Mouse (Mus musculus) left cerebral cortex, postnatal 10 days (tissue): ENCODE measurements at regions not wholly inside any gene's neighbourhood (a gene's known extent, or its start where the extent isn't known, plus 50 kb on each side); places are given as distances from the start of the nearest gene placed in this dataset. TPM values are rescaled to one million over a fixed set of nuclear protein-coding genes. Genes with fewer than 3 reads are reported as not detected.
"Not testable (repeated sequence)": the region's sequence is repeated elsewhere in the genome, so short reads cannot be mapped to it uniquely, and the experiment has no call there.

Source experiments
- DNase-seq, 2 experiments: peaks; one replicate each; pipeline ENCODE4 v3.0.0; 2021 to 2022; ENCODE audit warnings: low spot score in 2 of 2, mixed read lengths in 1 of 2; ENCODE audit errors: extremely low spot score in 1 of 2
- intact Hi-C: fragments of 180-260 bp; cut with DNase I; formaldehyde crosslinking; loops from one replicate; pipeline ENCODE4 v1.15.1; 2025
- microRNA-seq: library from miRNA; unstranded; fragments of <30 nt; microRNA quantifications from one replicate; pipeline ENCODE4 v1.2.0, GENCODE M21; 2022

DNA sequence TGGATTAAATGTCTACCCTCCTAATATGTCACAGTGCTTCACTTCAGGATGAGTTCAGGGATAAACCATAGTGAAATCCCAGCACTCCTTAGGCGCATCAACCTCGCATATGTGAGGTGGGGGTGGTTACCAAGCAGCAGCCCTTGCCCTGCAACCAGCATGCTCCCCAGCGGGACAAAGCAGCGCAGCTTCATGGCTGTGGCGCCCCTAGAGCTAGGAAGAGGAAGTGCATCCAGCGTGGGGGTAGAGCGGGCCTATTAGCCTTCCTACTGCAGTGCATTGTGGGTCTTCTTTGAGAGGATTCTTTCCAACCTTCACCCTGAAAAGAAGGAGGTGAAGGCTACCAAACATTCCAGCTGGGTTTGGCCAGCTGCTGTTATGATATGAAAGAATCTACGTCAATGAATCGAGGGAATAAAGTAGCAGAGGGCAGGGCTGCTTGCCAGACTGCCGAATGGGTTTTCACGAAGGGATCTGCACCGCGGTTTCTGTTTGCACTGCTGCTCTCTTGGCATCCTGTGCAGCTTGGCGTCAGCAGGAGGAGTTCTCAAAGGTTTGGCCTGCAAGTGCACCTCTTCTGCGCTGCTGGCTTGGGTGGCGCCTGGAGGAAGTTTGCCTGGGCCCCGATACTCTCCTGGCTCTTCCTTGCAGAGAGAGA, 77.4 kb upstream of the Max start:
- intact Hi-C loops: no loop called here
- peak in 1 of 2 experiments; percentile 57 for DNase-seq

DNA sequence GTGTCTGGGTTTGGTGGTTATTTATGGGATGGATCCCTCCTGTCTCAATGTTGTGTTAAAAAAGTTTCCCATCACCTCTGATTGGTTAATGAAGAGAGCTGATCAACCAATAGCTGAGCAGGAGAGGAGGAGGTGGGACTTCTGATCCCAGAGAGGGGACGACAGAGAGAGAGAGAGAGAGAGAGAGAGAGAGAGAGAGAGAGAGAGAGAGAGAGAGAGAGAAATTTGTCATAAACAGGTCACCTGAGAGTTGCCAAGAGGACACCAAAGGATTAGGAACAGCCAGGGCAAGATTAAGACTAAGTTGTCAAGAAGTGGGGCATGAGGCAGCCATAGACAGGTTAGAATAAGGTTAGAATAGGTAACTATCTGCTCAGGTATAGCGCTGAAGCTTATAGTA, 73.7 kb upstream of the Max start:
- intact Hi-C loops: no loop called here
- no peak for DNase-seq

DNA sequence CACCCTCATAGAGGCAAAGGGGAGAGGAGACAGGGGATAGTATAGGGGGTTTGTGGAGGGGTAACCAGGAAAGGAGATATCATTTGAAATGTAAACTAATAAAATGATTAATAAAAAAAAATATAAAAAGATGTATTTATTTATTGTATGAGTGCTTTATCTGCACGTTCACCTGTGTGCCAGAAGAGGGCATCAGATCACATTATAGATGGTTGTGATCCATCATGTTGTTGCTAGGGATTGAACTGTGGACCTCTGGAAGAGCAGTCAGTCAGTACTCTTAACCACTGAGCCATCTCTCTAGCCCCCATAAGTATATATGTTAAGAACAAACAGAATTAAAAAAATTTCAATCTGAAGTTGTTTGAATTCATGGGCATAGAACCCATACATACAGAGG, 69.4 kb upstream of the Max start:
- intact Hi-C loops: no loop called here
- DNase-seq: no peak

DNA sequence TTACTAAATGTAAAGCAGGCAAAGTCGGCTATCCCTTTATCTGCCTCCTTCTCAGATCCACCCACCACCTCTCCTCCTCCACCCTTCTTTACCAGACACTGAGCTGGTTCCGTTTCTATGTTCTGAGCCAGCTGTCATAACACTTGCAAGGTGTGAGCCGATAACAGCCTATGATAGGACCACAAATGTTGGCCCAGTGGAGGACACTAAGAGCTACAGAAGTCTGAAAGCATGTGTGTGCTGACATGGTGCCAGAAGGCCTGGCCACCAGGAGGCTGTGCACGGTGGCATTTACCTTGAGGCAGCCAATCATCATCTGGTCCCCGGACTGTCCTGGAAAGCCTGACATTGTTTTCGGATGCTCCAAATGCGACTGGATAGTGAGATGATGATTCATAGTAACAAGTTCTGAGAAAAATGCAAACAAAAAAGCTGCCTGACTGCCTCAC, 63.5 kb upstream of the Max start:
- DNase-seq: peak in 1 of 2 experiments; percentile 32
- intact Hi-C loops: no loop called here

DNA sequence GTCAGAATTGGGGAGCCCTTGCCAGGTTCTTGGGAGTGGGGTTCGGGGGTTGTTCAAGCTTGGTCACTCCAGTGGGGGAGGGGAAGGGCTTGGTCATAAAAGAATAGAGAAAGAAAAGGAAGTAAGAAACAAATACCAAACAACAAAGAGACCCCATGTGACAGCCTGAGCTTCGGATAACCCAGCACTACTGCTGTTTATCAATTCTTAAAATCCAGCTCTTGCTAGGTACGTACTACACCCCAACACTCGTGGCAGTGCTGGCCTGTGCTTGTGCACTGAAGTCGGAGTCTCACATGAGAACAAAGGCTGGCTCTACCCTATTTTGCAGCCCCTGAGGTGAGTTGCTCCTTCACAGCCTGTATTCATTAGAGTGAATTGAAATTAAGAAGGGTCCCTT, 60.5 kb upstream of the Max start:
- no peak for DNase-seq
- intact Hi-C loops: loop anchor here (5.0 kb wide), 1 partner anchor 215 kb away; the partner anchor contains the start of gene Fut8

DNA sequence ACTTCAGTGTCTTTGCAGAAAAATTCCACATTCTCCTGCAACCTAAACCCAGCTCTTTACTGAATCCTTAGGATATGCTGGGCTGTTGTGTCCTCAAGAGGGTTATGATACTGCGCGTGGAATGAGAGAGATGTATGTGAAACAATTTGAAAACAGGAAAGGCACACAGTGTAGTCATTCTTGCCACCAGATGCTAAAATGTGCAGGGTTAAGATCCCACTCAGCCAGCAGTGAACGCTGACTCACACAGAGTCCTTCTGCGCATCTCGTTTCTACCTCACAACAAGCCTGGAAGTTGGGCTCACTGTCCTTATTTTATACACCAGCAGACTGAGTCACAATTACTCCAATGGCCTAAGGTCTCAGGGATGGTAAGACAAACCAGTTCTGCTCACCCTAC, 59.9 kb upstream of the Max start:
- intact Hi-C loops: loop anchor here (5.0 kb wide), 1 partner anchor 215 kb away; the partner anchor contains the start of gene Fut8
- no peak for DNase-seq

DNA sequence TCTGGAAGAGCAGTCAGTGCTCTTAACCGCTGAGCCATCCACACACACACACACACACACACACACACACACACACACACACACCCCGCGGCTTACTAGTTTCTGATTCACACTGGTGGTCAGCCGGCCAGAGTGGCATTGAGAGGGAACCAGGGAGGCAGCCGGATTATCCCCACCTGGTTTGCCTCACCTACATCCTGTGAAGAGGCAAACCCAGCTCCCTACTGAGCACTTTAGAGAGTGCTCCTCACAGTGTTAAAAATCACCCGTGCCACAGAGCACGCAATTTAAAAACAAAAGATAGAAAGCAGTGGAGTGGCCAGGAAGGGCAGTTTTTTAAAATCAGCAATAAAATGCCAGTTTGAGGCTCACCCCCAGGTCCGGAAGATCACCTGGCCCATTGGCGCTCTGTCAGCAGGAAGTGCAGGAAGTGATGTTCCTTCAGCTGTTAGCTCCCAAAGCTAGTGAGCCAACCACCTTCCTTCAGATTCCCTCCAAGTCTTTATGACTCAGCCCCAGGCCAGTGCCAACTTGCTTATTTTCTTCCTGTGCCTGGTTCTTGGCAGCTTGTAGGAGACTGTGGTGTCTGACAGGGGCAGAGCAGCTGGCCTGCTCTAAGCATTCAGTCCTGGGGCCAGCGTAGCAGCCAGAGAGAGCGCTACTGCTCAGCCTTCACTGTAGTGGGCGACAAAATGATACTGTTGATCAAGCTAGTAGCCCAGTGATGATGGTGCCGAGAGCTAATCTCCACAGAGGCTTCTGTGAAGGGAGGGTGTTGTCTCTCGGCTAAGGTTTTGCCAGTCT, 57.9 kb upstream of the Max start:
- DNase-seq: peak; percentile 60 to 64
- intact Hi-C loops: loop anchor here (5.0 kb wide), 1 partner anchor 217 kb away; the partner anchor contains the start of gene Fut8

DNA sequence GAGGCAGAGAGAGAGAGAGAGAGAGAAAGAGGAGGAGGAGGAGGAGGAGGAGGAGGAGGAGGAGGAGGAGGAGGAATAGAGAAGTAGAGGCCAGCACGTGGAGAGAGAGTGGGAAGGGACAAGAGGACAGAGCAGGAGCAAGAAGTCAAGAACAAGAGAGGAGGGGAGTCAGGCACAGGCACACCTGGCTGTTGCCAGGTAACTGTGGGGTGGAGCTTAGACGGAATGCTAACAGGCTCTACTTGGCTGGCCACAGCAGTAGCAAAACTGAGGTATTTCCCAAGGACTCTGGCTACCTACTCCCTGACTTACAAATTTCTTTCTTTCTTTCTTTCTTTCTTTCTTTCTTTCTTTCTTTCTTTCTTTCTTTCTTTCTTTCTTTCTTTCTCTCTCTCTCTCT, 57.1 kb upstream of the Max start:
- intact Hi-C loops, DNase-seq: not testable (repeated sequence)

DNA sequence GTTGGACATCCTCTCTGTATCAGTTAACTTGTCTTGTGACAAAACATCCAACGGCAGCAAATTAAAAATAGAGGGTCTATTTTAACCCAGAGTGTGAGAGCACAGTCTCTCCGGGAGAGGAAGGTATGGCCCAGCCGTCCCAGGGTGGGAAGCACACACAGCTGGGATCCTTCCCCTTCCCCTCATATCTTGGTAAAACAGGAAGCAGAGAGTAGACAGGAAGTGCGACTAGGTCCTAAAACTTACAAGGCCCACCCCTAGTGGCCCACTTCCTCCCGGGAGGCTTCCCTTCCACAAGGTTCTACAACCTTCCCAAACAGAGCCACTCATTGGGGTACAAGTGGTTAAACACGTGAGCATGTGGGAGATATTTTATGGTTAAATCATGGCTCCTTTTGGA, 56.4 kb upstream of the Max start:
- no peak for DNase-seq
- intact Hi-C loops: no loop called here

DNA sequence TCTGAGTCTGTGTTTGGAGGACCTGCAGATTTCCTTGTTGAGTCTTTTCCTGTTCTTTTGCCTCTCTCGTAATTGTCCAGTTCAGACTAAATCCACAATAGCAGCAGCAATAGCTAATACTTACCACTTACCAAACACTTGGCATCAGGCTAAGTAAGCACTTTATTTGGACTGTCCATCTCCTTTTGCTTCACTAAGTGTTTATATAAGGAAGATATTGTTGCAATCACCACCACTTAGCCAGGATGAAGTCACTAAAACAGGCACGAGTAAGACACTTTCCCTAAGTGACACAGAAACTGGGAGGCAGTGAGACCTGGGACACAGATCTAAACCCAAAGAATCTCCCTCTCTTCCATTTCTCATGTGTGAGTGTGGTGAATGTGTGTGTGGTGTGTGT, 52.9 kb upstream of the Max start:
- intact Hi-C loops: no loop called here
- DNase-seq: no peak

Small RNA genes in the stretch of these regions (microRNA-seq; reads per million reads assigned to microRNA genes)
- gene Gm22696: not detected
